ENCODE assay signal across 13 mouse cellular contexts in genomic region chr16:44617041-44617440, GRCm38 (mm10). TPM values are rescaled to one million over a fixed set of nuclear protein-coding genes. Genes with fewer than 3 reads are reported as not detected.
DNase-seq lines count a peak whose midpoint lies in the region; ATAC-seq and TF ChIP-seq lines count a peak whose summit lies in the region.
"Had no signal": no experiment of that assay in that cellular context is flagged by ENCODE, and none has a peak within 500 bp of the region (broad histone marks: within the 10 kb centered on the region; RNA-seq: fewer than 3 reads in every experiment).

No protein-coding gene starts in this region.

- no peak overlapping the region for H3K4me2 ChIP-seq in heart, embryonic 15.5 days
- H3K4me2 ChIP-seq in neural tube, embryonic 11.5 days (ENCODE audit: low read depth) = no peak overlapping the region
- no peak overlapping the region for H3K4me2 ChIP-seq in forebrain, postnatal 0 days (ENCODE audit: low read depth)
- H3K4me2 ChIP-seq: liver, embryonic 12.5 days had no signal

- H3K27ac ChIP-seq in heart, embryonic 15.5 days = peak overlapping the region; percentile 75
- H3K27ac ChIP-seq in neural tube, embryonic 11.5 days (ENCODE audit: low read depth, low read length) = peak overlapping the region; percentile 45; the same call in 1 of the 2 replicates
- H3K27ac ChIP-seq in forebrain, postnatal 0 days (ENCODE audit: low read depth, low read length) = no peak overlapping the region
- H3K27ac ChIP-seq: liver, embryonic 12.5 days had no signal

- H3K36me3 ChIP-seq in heart, embryonic 15.5 days = no peaks in the 10 kb centered on the region
- H3K36me3 ChIP-seq in neural tube, embryonic 11.5 days (ENCODE audit: control insufficient read depth, insufficient read depth, low read length) = no peaks in the 10 kb centered on the region
- no peaks in the 10 kb centered on the region for H3K36me3 ChIP-seq in forebrain, postnatal 0 days (ENCODE audit: insufficient read depth)
- H3K36me3 ChIP-seq: liver, embryonic 12.5 days had no signal

- H3K9me3 ChIP-seq in heart, embryonic 15.5 days (replicated peaks) = no peaks in the 10 kb centered on the region
- H3K9me3 ChIP-seq in neural tube, embryonic 11.5 days (ENCODE audit: control insufficient read depth, low read length) = no peaks in the 10 kb centered on the region
- H3K9me3 ChIP-seq in forebrain, postnatal 0 days (ENCODE audit: low read length) = no peaks in the 10 kb centered on the region
- H3K9me3 ChIP-seq: liver, embryonic 12.5 days had no signal

- no peak for ATAC-seq in heart, embryonic 15.5 days (replicated peaks; ENCODE audit: insufficient number of reproducible peaks, insufficient read depth, low FRiP score, low read depth)
- no peak for ATAC-seq in neural tube, embryonic 11.5 days (ENCODE audit: insufficient read depth, low FRiP score, low TSS enrichment)
- no peak for ATAC-seq in forebrain, postnatal 0 days
- ATAC-seq: liver, embryonic 12.5 days had no signal

- 67% methylated on average over 6 of the region's 6 CpGs for WGBS in heart, embryonic 15.5 days
- 86% methylated on average over 6 of the region's 6 CpGs for WGBS in neural tube, embryonic 11.5 days
- 50% methylated on average over 6 of the region's 6 CpGs for WGBS in forebrain, postnatal 0 days

- intact Hi-C loops in heart, postnatal 25 days (cut with DNase I) = no loop called here

- DNase-seq in heart, postnatal 25 days (ENCODE audit: low spot score) = no peak
- no peak for DNase-seq in neural tube, embryonic 11.5 days (ENCODE audit: low spot score)
- DNase-seq in neural tube, embryonic 10.5 days (ENCODE audit: extremely low spot score, low spot score) = no peak
- peak; percentile 22 for DNase-seq in forebrain, postnatal 0 days
- no peak for DNase-seq in c-Kit-positive CD71-positive TER-119-positive erythroid progenitor cells, embryonic 14.5 days (ENCODE audit: low spot score)
- DNase-seq in spleen, postnatal 4 days (ENCODE audit: low spot score in 2 of 2) = no peak
- DNase-seq in urinary bladder, postnatal 25 days (ENCODE audit: low spot score) = no peak
- DNase-seq: adrenal gland, adult 2 months; kidney, adult 8-10 months had no signal

- H3K27me3 ChIP-seq in heart, embryonic 15.5 days = no peaks in the 10 kb centered on the region
- no peaks in the 10 kb centered on the region for H3K27me3 ChIP-seq in neural tube, embryonic 11.5 days (ENCODE audit: control insufficient read depth, insufficient read depth, low read length)
- H3K27me3 ChIP-seq in forebrain, postnatal 0 days (ENCODE audit: insufficient read depth, low read length) = no peaks in the 10 kb centered on the region
- H3K27me3 ChIP-seq: liver, embryonic 12.5 days had no signal

- H3K4me1 ChIP-seq in heart, embryonic 15.5 days (replicated peaks) = peaks cover 22% of the 10 kb centered on the region
- H3K4me1 ChIP-seq in neural tube, embryonic 11.5 days (ENCODE audit: control insufficient read depth, insufficient read depth, low read length) = peaks cover 7% of the 10 kb centered on the region; the same call in 1 of the 2 replicates
- H3K4me1 ChIP-seq in forebrain, postnatal 0 days (ENCODE audit: insufficient read depth) = 0 out of 2 replicates have a peak, but pooled peaks cover 4% of the 10 kb centered on the region
- H3K4me1 ChIP-seq: liver, embryonic 12.5 days had no signal

- H3K4me3 ChIP-seq in heart, embryonic 15.5 days = no peak overlapping the region
- H3K4me3 ChIP-seq in neural tube, embryonic 11.5 days (ENCODE audit: low read depth, low read length) = no peak overlapping the region
- no peak overlapping the region for H3K4me3 ChIP-seq in forebrain, postnatal 0 days (ENCODE audit: low read depth, low read length)
- H3K4me3 ChIP-seq: erythroblast, embryonic 14.5 days; liver, embryonic 12.5 days; myocyte had no signal

- TF ChIP-seq CTCF in forebrain, postnatal 0 days (IDR thresholded peaks at IDR 0.05; ENCODE audit: low read depth) = no peak

- no peak overlapping the region for H3K9ac ChIP-seq in heart, embryonic 15.5 days
- H3K9ac ChIP-seq in neural tube, embryonic 11.5 days (ENCODE audit: low read length) = no peak overlapping the region
- H3K9ac ChIP-seq in forebrain, postnatal 0 days = no peak overlapping the region
- H3K9ac ChIP-seq: liver, embryonic 12.5 days had no signal

RNA-seq across cellular contexts. Expression of gene Boc, which starts 58.3 kb away (rescaled TPM):
- 7.7 and 14.0 TPM in 2 replicates for polyA plus RNA-seq in heart, embryonic 15.5 days (2015; fragmentation: Nextera tagmentation; extraction: Ambion mirVana)
- 1 to 10 TPM; 4.5 to 5.8 TPM for total RNA-seq in heart, postnatal 25 days (2021)
- 43.8 and 48.2 TPM in 2 replicates for polyA plus RNA-seq in neural tube, embryonic 11.5 days (2014; fragmentation: Nextera tagmentation; extraction: Ambion mirVana)
- 12.3 TPM in 2 replicates for total RNA-seq in forebrain, postnatal 0 days (2014; rRNA removed)
- 2.8 and 3.5 TPM in 2 replicates for polyA plus RNA-seq in forebrain, postnatal 0 days (2015; fragmentation: Nextera tagmentation; extraction: Ambion mirVana)
- polyA plus RNA-seq: erythroblast, embryonic 14.5 days had no signal
